Mouse (Mus musculus) c-Kit-positive CD71-negative TER-119-negative erythroid progenitor cells, embryonic 14.5 days (primary cell): ENCODE measurements around the gene Dhrs3.

Experiments used
- DNase-seq: peaks from one replicate; pipeline ENCODE4 v3.0.0-alpha.2; 2013; ENCODE audit warnings: low read depth

Dhrs3 gene

GRCm38 (mm10) chr4:144892133-144892936 is at the start of gene Dhrs3:
Gene Dhrs3, plus strand, starts transcription at chr4:144892827.
- peak; percentile 71 for DNase-seq

- DNase-seq: no peak
Measured at GRCm38 (mm10) chr4:144861756-144862505, 30.7 kb upstream of the Dhrs3 start.

- DNase-seq: no peak
Measured at GRCm38 (mm10) chr4:144867926-144868325, 24.7 kb upstream of the Dhrs3 start.

GRCm38 (mm10) chr4:144868584-144868983 is 24.0 kb upstream of the Dhrs3 start:
- DNase-seq: no peak

- DNase-seq: no peak
Measured at GRCm38 (mm10) chr4:144872905-144873304, 19.7 kb upstream of the Dhrs3 start.

- no peak for DNase-seq
Measured at GRCm38 (mm10) chr4:144875576-144876093, 17.0 kb upstream of the Dhrs3 start.

GRCm38 (mm10) chr4:144879549-144879948 is 13.1 kb upstream of the Dhrs3 start:
- no peak for DNase-seq

GRCm38 (mm10) chr4:144881376-144881775 is 11.3 kb upstream of the Dhrs3 start:
- no peak for DNase-seq

GRCm38 (mm10) chr4:144882881-144883331 is 9.7 kb upstream of the Dhrs3 start:
- no peak for DNase-seq

- DNase-seq: no peak
Measured at GRCm38 (mm10) chr4:144886460-144886859, 6.2 kb upstream of the Dhrs3 start.

- DNase-seq: no peak
Measured at GRCm38 (mm10) chr4:144888750-144889149, 3.9 kb upstream of the Dhrs3 start.

GRCm38 (mm10) chr4:144889505-144890301 is 2.9 kb upstream of the Dhrs3 start:
- DNase-seq: no peak

GRCm38 (mm10) chr4:144890690-144891120 is 1.9 kb upstream of the Dhrs3 start:
- no peak for DNase-seq

GRCm38 (mm10) chr4:144891121-144891711 is 1.4 kb upstream of the Dhrs3 start:
- DNase-seq: no peak

- DNase-seq: no peak
Measured at GRCm38 (mm10) chr4:144891743-144892132, 889 bp upstream of the Dhrs3 start.

GRCm38 (mm10) chr4:144892937-144893272 is 278 bp downstream of the Dhrs3 start:
- DNase-seq: no peak

GRCm38 (mm10) chr4:144893561-144894486 is 1.2 kb downstream of the Dhrs3 start:
- no peak for DNase-seq

- no peak for DNase-seq
Measured at GRCm38 (mm10) chr4:144894487-144895210, 2.0 kb downstream of the Dhrs3 start.

- no peak for DNase-seq
Measured at GRCm38 (mm10) chr4:144895211-144895590, 2.6 kb downstream of the Dhrs3 start.

GRCm38 (mm10) chr4:144896321-144896720 is 3.7 kb downstream of the Dhrs3 start:
- DNase-seq: no peak
